Mouse (Mus musculus) heart, postnatal 0 days (tissue): ENCODE results near the gene Tll2. TPM values are rescaled to one million over a fixed set of nuclear protein-coding genes. Genes with fewer than 3 reads are reported as not detected.

ENCODE experiments used
- ATAC-seq: fragments of 200-750 bp; cut with Nextera tagmentation; 2 replicates; pipeline ENCODE4 v1.8.0; 2017; ENCODE audit warnings: low read depth, moderate number of reproducible peaks, moderate library complexity; ENCODE audit not compliant: insufficient read depth
- DNase-seq: peaks from one replicate; pipeline ENCODE4 v3.0.0-alpha.2; 2016; ENCODE audit warnings: low spot score
- H3K27ac ChIP-seq: fragments of 300-500 bp; sonication (generic); 2 replicates; pipeline ENCODE4 v1.5.1; 2014; ENCODE audit warnings: low read depth, mild to moderate bottlenecking
- H3K27me3 ChIP-seq: fragments of 300-500 bp; sonication (generic); 2 replicates; pipeline ENCODE4 v1.6.1; 2014; ENCODE audit warnings: low read length, mixed read lengths; ENCODE audit not compliant: control insufficient read depth, insufficient read depth
- H3K36me3 ChIP-seq: fragments of 300-500 bp; sonication (generic); replicated peaks from 2 replicates; pipeline ENCODE4 v1.6.1; 2014; ENCODE audit warnings: low read length, mixed read lengths; ENCODE audit not compliant: control insufficient read depth, insufficient read depth
- H3K4me1 ChIP-seq: fragments of 300-500 bp; sonication (generic); 2 replicates; pipeline ENCODE4 v1.6.1; 2014; ENCODE audit warnings: antibody characterized with exemption; ENCODE audit not compliant: control insufficient read depth, insufficient read depth
- H3K4me2 ChIP-seq: fragments of 300-500 bp; sonication (generic); 2 replicates; pipeline ENCODE4 v1.6.1; 2014; ENCODE audit warnings: low read depth, mild to moderate bottlenecking, low read length, moderate library complexity
- H3K4me3 ChIP-seq: fragments of 300-500 bp; sonication (generic); 2 replicates; pipeline ENCODE4 v1.5.1; 2014; ENCODE audit warnings: low read depth, low read length
- H3K9ac ChIP-seq: fragments of 300-500 bp; sonication (generic); replicated peaks from 2 replicates; pipeline ENCODE4 v1.6.1; 2014; ENCODE audit warnings: low read depth, low read length, mixed read lengths
- H3K9me3 ChIP-seq: fragments of 300-500 bp; sonication (generic); replicated peaks from 2 replicates; pipeline ENCODE4 v1.6.1; 2016; ENCODE audit warnings: low read length; ENCODE audit not compliant: control insufficient read depth
- CTCF ChIP-seq: IDR thresholded peaks from 2 replicates; pipeline ENCODE4 v1.5.1; 2016; ENCODE audit warnings: antibody characterized with exemption, control low read depth, low read depth
- EP300 ChIP-seq: IDR thresholded peaks from 2 replicates; pipeline ENCODE4 v1.6.1; 2016; ENCODE audit warnings: antibody characterized with exemption, low read depth
- WGBS: fragments of 180-500 bp; shearing (Covaris S2); extraction: QIAGEN DNeasy Blood & Tissue Kit; methylation state at CpG from one replicate; pipeline ENCODE4 v1.1.7; 2014; 5-methylcytosine and 5-hydroxymethylcytosine counted together
- polyA plus RNA-seq: library from polyadenylated mRNA; unstranded; fragments of >200 nt; fragmentation: Nextera tagmentation; extraction: Ambion mirVana; gene quantifications from 2 replicates; pipeline ENCODE4 v1.2.1, GENCODE M21; 2015
- total RNA-seq: library from RNA; depleted of rRNA; stranded (reverse); fragments of >200 nt; gene quantifications from 2 replicates; pipeline ENCODE4 v1.2.3, GENCODE M21; 2014; ENCODE audit warnings: low replicate concordance

The Tll2 gene
- total and polyA plus RNA-seq, 2 experiments from 2014 or later, result 0.15 TPM

DNA sequence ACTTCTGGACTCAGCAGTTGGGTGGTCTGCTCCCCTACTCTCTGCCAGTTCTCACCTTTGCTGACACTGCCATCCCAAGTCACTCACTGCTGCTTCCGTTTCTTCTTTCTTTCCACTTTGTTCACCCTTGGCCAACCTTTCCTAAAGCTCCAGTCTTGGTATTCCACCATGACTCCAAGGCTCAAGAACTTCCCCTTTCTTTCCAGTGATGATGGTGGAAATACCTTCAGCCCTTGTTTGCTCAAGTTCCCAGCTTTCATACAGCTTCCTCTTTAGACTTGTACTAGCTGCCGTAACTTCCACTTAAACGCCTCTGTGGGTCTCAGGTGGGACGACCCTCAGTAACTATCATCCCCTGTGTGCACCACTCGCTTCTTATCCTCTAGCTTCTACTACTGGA, 35.4 kb upstream of the Tll2 start:
- DNase-seq, result no peak
- peaks cover 68% of the 10 kb centered on the region for H3K36me3 ChIP-seq
- WGBS, result 85% methylated on average over 5 of the region's 5 CpGs

GRCm38 (mm10) chr19:41233698-41234097, 27.1 kb upstream of the Tll2 start:
- 77% methylated on average over 4 of the region's 4 CpGs for WGBS
- TF ChIP-seq EP300, result no peak
- no peak for TF ChIP-seq CTCF

More for the DNA sequence above, 35.4 kb upstream of the Tll2 start:
- ATAC-seq, result no peak
- no peaks in the 10 kb centered on the region for H3K4me1 ChIP-seq
- no peaks in the 10 kb centered on the region for H3K27me3 ChIP-seq
- no peaks in the 10 kb centered on the region for H3K9me3 ChIP-seq
- no peak overlapping the region for H3K27ac ChIP-seq
- no peak overlapping the region for H3K4me3 ChIP-seq
- H3K4me2 ChIP-seq, result no peak overlapping the region
- H3K9ac ChIP-seq, result no peak overlapping the region
- TF ChIP-seq EP300, result no peak
- no peak for TF ChIP-seq CTCF

DNA sequence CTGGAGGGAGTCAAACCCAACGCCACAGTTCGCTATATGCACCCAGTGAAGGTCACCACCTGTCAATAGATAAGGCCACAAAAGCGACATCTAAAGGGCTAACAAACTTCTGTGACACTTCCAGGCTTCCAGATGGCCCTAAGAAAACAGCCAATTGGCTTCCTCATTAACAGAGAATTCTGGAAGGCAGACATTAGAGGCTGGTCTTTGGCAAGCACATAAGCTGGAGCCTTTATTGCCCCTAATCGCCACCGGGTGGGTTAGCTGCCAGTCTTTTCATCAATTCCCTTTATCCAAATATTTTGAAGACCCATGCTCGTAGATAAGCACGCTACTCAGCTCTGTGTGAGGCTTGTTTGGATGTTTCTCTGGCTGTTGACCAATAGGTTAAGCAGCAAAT, 1.7 kb upstream of the Tll2 start:
- peaks cover 13% of the 10 kb centered on the region for H3K4me1 ChIP-seq
- H3K4me3 ChIP-seq, result no peak overlapping the region
- peaks cover 38% of the 10 kb centered on the region for H3K27me3 ChIP-seq
- H3K9me3 ChIP-seq, result no peaks in the 10 kb centered on the region
- no peak for ATAC-seq
- no peak overlapping the region for H3K9ac ChIP-seq
- H3K36me3 ChIP-seq, result peaks cover 25% of the 10 kb centered on the region; the same call in 1 of the 2 replicates
- TF ChIP-seq EP300 (no peak), CTCF (no peak)
- no peak overlapping the region for H3K27ac ChIP-seq
- no peak overlapping the region for H3K4me2 ChIP-seq
- DNase-seq, result no peak
- 24% methylated on average over 7 of the region's 7 CpGs for WGBS

More at GRCm38 (mm10) chr19:41233698-41234097, 27.1 kb upstream of the Tll2 start:
- Histone ChIP-seq H3K9me3 (no peaks in the 10 kb centered on the region), H3K27me3 (no peaks in the 10 kb centered on the region), H3K4me3 (no peak overlapping the region), H3K27ac (no peak overlapping the region), H3K9ac (no peak overlapping the region), H3K4me2 (no peak overlapping the region), H3K4me1 (no peaks in the 10 kb centered on the region), H3K36me3 (peaks cover 74% of the 10 kb centered on the region)
- no peak for ATAC-seq
- no peak for DNase-seq

DNA sequence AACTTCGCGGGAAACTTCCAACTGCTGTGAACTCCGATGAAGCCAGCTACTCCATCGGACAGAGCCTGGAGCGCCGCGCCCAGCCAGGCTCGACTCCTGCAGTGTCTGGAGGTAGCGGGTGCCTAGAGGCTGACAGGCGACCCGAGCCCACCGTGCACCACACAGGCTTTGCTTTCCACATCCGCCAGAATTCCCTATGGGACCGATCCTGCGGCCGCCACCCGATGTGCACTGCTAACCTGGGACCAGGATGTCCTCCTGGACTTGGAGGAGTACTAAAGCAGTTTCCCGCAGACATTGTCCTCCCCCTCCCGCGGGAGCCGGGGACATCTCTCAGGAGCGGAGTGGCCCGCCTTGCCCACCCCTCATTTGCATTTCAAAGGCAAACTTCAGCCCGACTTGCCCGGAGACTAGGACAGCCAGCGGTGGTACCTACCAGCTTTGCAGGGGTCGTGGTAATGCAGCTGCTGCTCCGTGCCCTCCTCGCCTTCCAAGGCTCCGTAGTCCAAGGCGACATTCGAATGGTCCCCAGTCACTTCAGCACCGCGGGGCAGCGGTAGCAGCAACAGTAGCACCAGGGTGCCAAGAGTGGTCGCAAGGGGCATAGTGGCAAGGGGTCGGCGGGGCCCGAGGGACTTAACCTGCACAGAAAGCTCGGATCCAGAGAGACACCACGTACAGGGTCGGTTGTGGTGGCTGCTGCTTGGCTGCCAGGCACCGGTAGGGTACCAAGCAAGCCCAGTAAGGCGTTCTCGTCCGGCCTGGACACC, 409 bp downstream of the Tll2 start:
- Histone ChIP-seq H3K27ac (no peak overlapping the region), H3K4me1 (peaks cover 13% of the 10 kb centered on the region), H3K4me2 (peak overlapping the region; percentile 78), H3K27me3 (peaks cover 47% of the 10 kb centered on the region), H3K9me3 (no peaks in the 10 kb centered on the region), H3K36me3 (peaks cover 10% of the 10 kb centered on the region; the same call in 1 of the 2 replicates), H3K9ac (0 out of 2 replicates have a peak overlapping the region, but pooled peaks have one; percentile 1), H3K4me3 (peak overlapping the region; percentile 46)
- WGBS, result 1% methylated on average over 46 of the region's 46 CpGs
- ATAC-seq (0 out of 2 replicates have a peak, but pooled peaks have one; percentile 10), DNase-seq (no peak)
- TF ChIP-seq CTCF (no peak), EP300 (no peak)

DNA sequence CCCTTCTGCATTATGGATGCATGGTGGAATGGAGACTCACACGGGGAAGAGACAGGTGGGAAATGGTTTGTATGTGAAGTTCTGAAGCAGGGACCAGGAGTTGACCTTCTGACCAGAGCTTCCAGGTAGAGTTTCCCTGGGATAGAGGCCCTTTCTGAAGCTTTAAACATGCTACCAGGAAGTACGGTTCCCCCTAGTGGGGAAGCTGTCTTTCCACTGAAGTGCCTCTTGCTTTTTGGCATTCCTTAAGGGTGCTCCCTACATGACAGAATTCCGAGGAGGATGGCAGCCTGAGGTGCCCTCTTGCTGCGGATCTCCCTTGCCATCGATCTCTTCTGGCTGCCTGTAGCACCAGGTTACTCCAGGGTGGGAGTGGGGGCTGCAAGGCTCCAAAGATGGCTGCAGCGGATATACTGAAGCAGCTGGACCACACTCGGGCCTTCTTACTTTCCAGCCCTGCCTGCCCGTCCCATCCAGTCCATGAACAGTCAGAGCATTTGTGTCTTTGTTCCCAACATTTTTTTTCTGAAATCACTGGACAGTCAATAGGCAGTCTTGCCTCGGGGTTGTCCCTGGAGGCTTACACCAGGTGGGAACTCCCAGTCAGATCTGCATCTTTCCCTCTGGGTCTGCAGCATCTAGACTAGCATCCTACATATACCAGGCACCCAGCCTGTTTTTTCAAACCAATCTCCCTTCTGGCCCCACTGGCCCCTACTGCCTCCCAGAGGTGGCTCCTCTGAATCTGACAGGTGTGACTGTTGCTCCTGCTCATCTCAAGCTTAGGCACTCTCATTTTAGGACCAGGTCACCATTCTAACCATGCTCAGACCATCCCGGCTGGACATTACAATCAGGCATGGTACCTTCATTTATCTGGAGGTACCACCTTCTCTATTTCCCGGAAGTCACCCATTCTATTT, 2.2 kb downstream of the Tll2 start:
- Histone ChIP-seq H3K27me3 (peaks cover 47% of the 10 kb centered on the region), H3K9me3 (no peaks in the 10 kb centered on the region), H3K4me2 (no peak overlapping the region), H3K4me1 (peaks cover 13% of the 10 kb centered on the region), H3K9ac (no peak overlapping the region), H3K36me3 (no peaks in the 10 kb centered on the region), H3K4me3 (no peak overlapping the region), H3K27ac (no peak overlapping the region)
- DNase-seq (no peak), ATAC-seq (no peak)
- WGBS, result 64% methylated on average over 11 of the region's 11 CpGs
- TF ChIP-seq EP300 (no peak), CTCF (peak; percentile 48)
